Mouse (Mus musculus): Measurements from ENCODE around the gene Olfr1012. TPM values are rescaled to one million over a fixed set of nuclear protein-coding genes. Genes with fewer than 3 reads are reported as not detected.

The Olfr1012 gene
- polyA plus RNA-seq (2012; rRNA removed) (not detected in 2 replicates), polyA plus RNA-seq (2014; fragmentation: Nextera tagmentation; extraction: Ambion mirVana) (not detected in 2 replicates)

- ATAC-seq (ENCODE audit: low FRiP score, low read depth), result no peak
Observed at GRCm38 (mm10) chr2:85762666-85763065, at the start of gene Olfr1012. Gene Olfr1012, minus strand, starts transcription at chr2:85762766.

GRCm38 (mm10) chr2:85804501-85804900 lies 41.9 kb upstream of the Olfr1012 start:
- H3K4me1 ChIP-seq (ENCODE audit: control insufficient read depth, insufficient read depth, low read length), result no peaks in the 10 kb centered on the region
- H3K4me3 ChIP-seq (replicated peaks; ENCODE audit: low read length), result no peak overlapping the region
- no peaks in the 10 kb centered on the region for H3K36me3 ChIP-seq (ENCODE audit: control insufficient read depth, insufficient read depth, low read length)
- H3K9me3 ChIP-seq (ENCODE audit: control insufficient read depth, low read length), result no peaks in the 10 kb centered on the region
- ATAC-seq (ENCODE audit: low FRiP score, low read depth), result no peak
- no peak for TF ChIP-seq POLR2A (IDR thresholded peaks at IDR 0.05; ENCODE audit: borderline replicate concordance, extremely low read depth, insufficient read depth, insufficient read length)
- no peak overlapping the region for H3K4me2 ChIP-seq (replicated peaks; ENCODE audit: low read depth, low read length, severe bottlenecking)
- WGBS, result 50% methylated on average over 4 of the region's 4 CpGs
- H3K27ac ChIP-seq (replicated peaks; ENCODE audit: low read depth, low read length), result no peak overlapping the region
- H3K27me3 ChIP-seq (ENCODE audit: control insufficient read depth, insufficient read depth, low read length), result no peaks in the 10 kb centered on the region
- no peak overlapping the region for H3K9ac ChIP-seq (ENCODE audit: low read depth, low read length, severe bottlenecking)
- peak; percentile 22 for DNase-seq (ENCODE audit: low spot score)

More at GRCm38 (mm10) chr2:85762666-85763065, at the start of gene Olfr1012:
- Histone ChIP-seq H3K4me3 (replicated peaks; ENCODE audit: low read length) (no peak within 1 kb of the TSS), H3K27me3 (ENCODE audit: control insufficient read depth, insufficient read depth, low read length) (no peaks in the 10 kb centered on the region), H3K4me1 (ENCODE audit: control insufficient read depth, insufficient read depth, low read length) (no peaks in the 10 kb centered on the region), H3K9me3 (ENCODE audit: control insufficient read depth, low read length) (no peaks in the 10 kb centered on the region), H3K9ac (ENCODE audit: low read depth, low read length, severe bottlenecking) (no peak within 1 kb of the TSS), H3K36me3 (ENCODE audit: control insufficient read depth, insufficient read depth, low read length) (no peaks in the 10 kb centered on the region), H3K27ac (replicated peaks; ENCODE audit: low read depth, low read length) (no peak within 1 kb of the TSS), H3K4me2 (replicated peaks; ENCODE audit: low read depth, low read length, severe bottlenecking) (no peak within 1 kb of the TSS)
- no peak for TF ChIP-seq POLR2A (IDR thresholded peaks at IDR 0.05; ENCODE audit: borderline replicate concordance, extremely low read depth, insufficient read depth, insufficient read length)
- DNase-seq (ENCODE audit: low spot score), result no peak
- WGBS, result 59% methylated on average over 1 of the region's 1 CpGs

GRCm38 (mm10) chr2:85802444-85802843 lies 39.9 kb upstream of the Olfr1012 start, which contains the start of gene Olfr1016:
Gene Olfr1016, minus strand, starts transcription at chr2:85802544.
- 82% methylated on average over 2 of the region's 2 CpGs for WGBS
- Histone ChIP-seq H3K4me2 (replicated peaks; ENCODE audit: low read depth, low read length, severe bottlenecking) (no peak within 1 kb of the TSS), H3K4me3 (replicated peaks; ENCODE audit: low read length) (no peak within 1 kb of the TSS), H3K27me3 (ENCODE audit: control insufficient read depth, insufficient read depth, low read length) (no peaks in the 10 kb centered on the region), H3K4me1 (ENCODE audit: control insufficient read depth, insufficient read depth, low read length) (no peaks in the 10 kb centered on the region), H3K9me3 (ENCODE audit: control insufficient read depth, low read length) (no peaks in the 10 kb centered on the region), H3K27ac (replicated peaks; ENCODE audit: low read depth, low read length) (no peak within 1 kb of the TSS), H3K36me3 (ENCODE audit: control insufficient read depth, insufficient read depth, low read length) (no peaks in the 10 kb centered on the region), H3K9ac (ENCODE audit: low read depth, low read length, severe bottlenecking) (no peak within 1 kb of the TSS)
- TF ChIP-seq POLR2A (IDR thresholded peaks at IDR 0.05; ENCODE audit: borderline replicate concordance, extremely low read depth, insufficient read depth, insufficient read length), result no peak
- ATAC-seq (ENCODE audit: low FRiP score, low read depth) (no peak), DNase-seq (ENCODE audit: low spot score) (no peak)

- DNase-seq (ENCODE audit: low spot score) (no peak), ATAC-seq (ENCODE audit: low FRiP score, low read depth) (no peak)
- Histone ChIP-seq H3K27ac (replicated peaks; ENCODE audit: low read depth, low read length) (no peak overlapping the region), H3K4me2 (replicated peaks; ENCODE audit: low read depth, low read length, severe bottlenecking) (no peak overlapping the region), H3K4me3 (replicated peaks; ENCODE audit: low read length) (no peak overlapping the region), H3K9ac (ENCODE audit: low read depth, low read length, severe bottlenecking) (no peak overlapping the region), H3K9me3 (ENCODE audit: control insufficient read depth, low read length) (no peaks in the 10 kb centered on the region), H3K36me3 (ENCODE audit: control insufficient read depth, insufficient read depth, low read length) (no peaks in the 10 kb centered on the region), H3K27me3 (ENCODE audit: control insufficient read depth, insufficient read depth, low read length) (no peaks in the 10 kb centered on the region), H3K4me1 (ENCODE audit: control insufficient read depth, insufficient read depth, low read length) (no peaks in the 10 kb centered on the region)
- no peak for TF ChIP-seq POLR2A (IDR thresholded peaks at IDR 0.05; ENCODE audit: borderline replicate concordance, extremely low read depth, insufficient read depth, insufficient read length)
- 67% methylated on average over 2 of the region's 2 CpGs for WGBS
Observed at GRCm38 (mm10) chr2:85792331-85792730, 29.8 kb upstream of the Olfr1012 start.

- no peaks in the 10 kb centered on the region for H3K27me3 ChIP-seq (ENCODE audit: control insufficient read depth, insufficient read depth, low read length)
- no peaks in the 10 kb centered on the region for H3K9me3 ChIP-seq (ENCODE audit: control insufficient read depth, low read length)
- no peaks in the 10 kb centered on the region for H3K4me1 ChIP-seq (ENCODE audit: control insufficient read depth, insufficient read depth, low read length)
- H3K36me3 ChIP-seq (ENCODE audit: control insufficient read depth, insufficient read depth, low read length), result no peaks in the 10 kb centered on the region
- TF ChIP-seq POLR2A (IDR thresholded peaks at IDR 0.05; ENCODE audit: borderline replicate concordance, extremely low read depth, insufficient read depth, insufficient read length), result no peak
- H3K9ac ChIP-seq (ENCODE audit: low read depth, low read length, severe bottlenecking), result no peak within 1 kb of the TSS
- no peak within 1 kb of the TSS for H3K4me2 ChIP-seq (replicated peaks; ENCODE audit: low read depth, low read length, severe bottlenecking)
- DNase-seq (ENCODE audit: low spot score), result no peak
- no peak within 1 kb of the TSS for H3K27ac ChIP-seq (replicated peaks; ENCODE audit: low read depth, low read length)
- H3K4me3 ChIP-seq (replicated peaks; ENCODE audit: low read length), result no peak within 1 kb of the TSS
- ATAC-seq (ENCODE audit: low FRiP score, low read depth), result no peak
Observed at GRCm38 (mm10) chr2:85781717-85782116, 19.2 kb upstream of the Olfr1012 start, which contains the start of gene Olfr1015. Gene Olfr1015, plus strand, starts transcription at chr2:85782017.

GRCm38 (mm10) chr2:85772413-85772812 lies 9.8 kb upstream of the Olfr1012 start, which contains the start of gene Olfr1014:
Gene Olfr1014, plus strand, starts transcription at chr2:85772713.
- ATAC-seq (ENCODE audit: low FRiP score, low read depth) (no peak), DNase-seq (ENCODE audit: low spot score) (no peak)
- Histone ChIP-seq H3K36me3 (ENCODE audit: control insufficient read depth, insufficient read depth, low read length) (no peaks in the 10 kb centered on the region), H3K4me2 (replicated peaks; ENCODE audit: low read depth, low read length, severe bottlenecking) (no peak within 1 kb of the TSS), H3K9me3 (ENCODE audit: control insufficient read depth, low read length) (no peaks in the 10 kb centered on the region), H3K4me3 (replicated peaks; ENCODE audit: low read length) (no peak within 1 kb of the TSS), H3K27ac (replicated peaks; ENCODE audit: low read depth, low read length) (no peak within 1 kb of the TSS), H3K9ac (ENCODE audit: low read depth, low read length, severe bottlenecking) (no peak within 1 kb of the TSS), H3K4me1 (ENCODE audit: control insufficient read depth, insufficient read depth, low read length) (no peaks in the 10 kb centered on the region), H3K27me3 (ENCODE audit: control insufficient read depth, insufficient read depth, low read length) (no peaks in the 10 kb centered on the region)
- no peak for TF ChIP-seq POLR2A (IDR thresholded peaks at IDR 0.05; ENCODE audit: borderline replicate concordance, extremely low read depth, insufficient read depth, insufficient read length)
